Mouse (Mus musculus) gastrocnemius, adult 2 months (tissue): ENCODE measurements around the gene Zranb3. TPM values are rescaled to one million over a fixed set of nuclear protein-coding genes. Genes with fewer than 3 reads are reported as not detected.

Experiments used
- DNase-seq: peaks from one replicate; pipeline ENCODE4 v3.0.0; 2022
- H3K27ac ChIP-seq: fragments of 200-600 bp; 2 replicates; pipeline ENCODE4 v1.8.1; 2022; ENCODE audit warnings: mild to moderate bottlenecking
- H3K4me3 ChIP-seq: fragments of 200-600 bp; 2 replicates; pipeline ENCODE4 v1.8.1; 2022; ENCODE audit warnings: mild to moderate bottlenecking, moderate library complexity
- CTCF ChIP-seq: fragments of 200-600 bp; IDR thresholded peaks from 2 replicates; pipeline ENCODE4 v1.8.1; 2022; ENCODE audit warnings: antibody characterized with exemption, mild to moderate bottlenecking, moderate library complexity
- intact Hi-C: fragments of 180-260 bp; cut with DNase I; formaldehyde crosslinking; loops from one replicate; pipeline ENCODE4 v1.15.1; 2025
- total RNA-seq, 2 experiments: library from RNA; stranded (reverse); gene quantifications; 2 replicates each; pipeline ENCODE4 v1.2.3; 2021

Zranb3 gene
- total RNA-seq, 2 experiments from 2014 or later = 5.5 to 6.2 TPM

DNA sequence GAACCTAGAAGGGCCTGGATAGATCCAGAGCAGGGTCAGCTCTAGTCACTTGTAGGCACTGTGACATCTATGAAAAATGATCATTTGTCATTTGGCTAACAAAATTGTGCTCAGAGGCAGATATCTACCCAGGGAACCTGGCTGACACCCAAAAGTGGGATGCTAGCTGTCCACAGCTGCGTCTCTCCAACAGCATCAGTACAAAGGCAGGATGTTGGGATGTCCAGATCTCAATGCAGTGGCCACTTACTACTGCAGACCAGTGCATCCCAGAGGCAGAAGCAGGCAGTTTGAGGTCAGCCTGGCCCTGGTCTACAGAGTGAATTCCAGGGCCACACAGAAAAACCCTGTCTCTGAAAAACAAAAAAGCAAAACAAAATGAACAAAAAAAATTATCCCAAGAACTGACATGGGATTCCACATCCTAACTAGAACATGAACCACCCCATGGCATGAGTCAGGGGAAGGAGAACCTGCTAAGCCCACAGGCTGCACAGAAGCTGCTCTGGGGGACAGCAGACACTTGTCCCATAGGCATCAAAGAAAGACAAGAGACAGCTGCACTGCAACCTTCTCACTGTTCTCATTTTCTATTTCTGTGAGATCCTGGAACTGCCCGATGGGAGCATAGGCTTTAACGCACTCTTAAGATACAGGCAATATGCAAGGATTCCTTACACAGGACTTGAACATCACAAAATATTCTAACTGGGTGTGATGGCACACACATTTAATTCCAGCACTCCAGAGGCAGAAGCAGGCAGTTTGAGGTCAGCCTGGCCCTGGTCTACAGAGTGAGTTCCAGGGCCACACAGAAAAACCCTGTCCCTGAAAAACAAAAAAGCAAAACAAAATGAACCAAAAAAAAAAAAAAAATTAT is 156.9 kb downstream of the Zranb3 start:
- TF ChIP-seq CTCF = no peak
- Histone ChIP-seq H3K27ac (peak overlapping the region; percentile 36; the same call in 1 of the 2 replicates), H3K4me3 (no peak overlapping the region)
- DNase-seq = peak; percentile 37
- intact Hi-C loops = no loop called here

DNA sequence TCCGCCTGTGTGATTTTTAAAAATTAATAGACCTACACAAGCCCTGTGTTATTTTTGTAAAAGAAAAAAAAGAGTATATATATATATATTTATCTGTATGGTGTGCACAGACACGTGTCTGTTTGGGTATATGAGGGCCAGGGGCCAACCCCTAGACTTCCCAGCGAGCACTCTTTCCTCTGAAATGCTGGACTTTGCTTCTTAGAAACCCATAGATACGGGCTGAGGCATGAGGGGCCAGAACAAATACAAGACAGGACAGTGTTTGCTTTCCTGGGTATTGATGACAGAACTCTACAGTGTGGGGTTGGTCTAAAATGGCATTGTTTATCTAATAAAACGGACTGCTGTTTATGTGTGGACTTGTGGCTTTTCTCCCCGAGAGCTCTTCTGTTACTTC is 159.3 kb downstream of the Zranb3 start:
- Histone ChIP-seq H3K4me3 (no peak overlapping the region), H3K27ac (no peak overlapping the region)
- no peak for DNase-seq
- intact Hi-C loops = no loop called here
- no peak for TF ChIP-seq CTCF

DNA sequence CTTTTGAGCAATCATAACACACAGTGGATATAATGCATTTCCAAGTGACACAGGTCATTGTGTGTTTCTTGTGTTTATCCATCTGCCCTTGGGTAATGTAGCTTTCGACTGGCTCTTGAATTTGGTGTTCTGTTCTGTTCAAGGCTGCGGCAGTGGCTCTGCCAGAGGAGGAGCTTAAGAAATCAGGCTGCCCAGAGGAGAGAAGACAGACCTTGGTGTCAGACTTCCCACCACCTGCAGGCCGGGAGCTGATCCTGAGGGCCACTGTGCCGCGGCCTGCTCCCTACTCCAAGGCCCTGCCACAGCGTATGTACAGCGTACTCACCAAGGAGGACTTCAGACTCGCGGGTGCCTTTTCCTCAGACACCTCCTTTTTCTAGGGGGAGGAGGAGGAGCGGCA is 160.6 kb downstream of the Zranb3 start:
- H3K27ac ChIP-seq = no peak overlapping the region
- DNase-seq = no peak
- no peak overlapping the region for H3K4me3 ChIP-seq
- no peak for TF ChIP-seq CTCF
- intact Hi-C loops = no loop called here

DNA sequence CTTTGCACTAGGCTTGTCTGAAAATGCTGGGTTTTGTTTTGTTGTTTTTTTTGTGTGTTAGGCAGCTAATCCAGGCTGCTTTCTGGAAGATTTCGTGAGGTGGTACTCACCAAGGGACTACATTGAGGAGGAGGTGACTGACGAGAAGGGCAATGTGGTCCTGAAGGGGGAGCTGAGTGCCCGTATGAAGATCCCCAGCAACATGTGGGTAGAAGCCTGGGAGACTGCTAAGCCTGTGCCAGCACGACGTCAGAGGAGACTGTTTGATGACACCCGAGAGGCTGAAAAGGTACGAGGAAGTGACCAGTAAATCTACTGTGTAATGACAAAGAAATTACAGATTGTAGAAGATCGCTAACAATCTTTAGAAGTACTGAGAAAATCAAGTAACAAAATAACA is 165.6 kb downstream of the Zranb3 start:
- Histone ChIP-seq H3K4me3 (no peak overlapping the region), H3K27ac (peak overlapping the region; percentile 38; the same call in 1 of the 2 replicates)
- peak; percentile 80 for DNase-seq
- peak; percentile 58 for TF ChIP-seq CTCF
- intact Hi-C loops = loop anchor here (5.0 kb wide), 1 partner anchor 205 kb away; no protein-coding TSS in a partner anchor

DNA sequence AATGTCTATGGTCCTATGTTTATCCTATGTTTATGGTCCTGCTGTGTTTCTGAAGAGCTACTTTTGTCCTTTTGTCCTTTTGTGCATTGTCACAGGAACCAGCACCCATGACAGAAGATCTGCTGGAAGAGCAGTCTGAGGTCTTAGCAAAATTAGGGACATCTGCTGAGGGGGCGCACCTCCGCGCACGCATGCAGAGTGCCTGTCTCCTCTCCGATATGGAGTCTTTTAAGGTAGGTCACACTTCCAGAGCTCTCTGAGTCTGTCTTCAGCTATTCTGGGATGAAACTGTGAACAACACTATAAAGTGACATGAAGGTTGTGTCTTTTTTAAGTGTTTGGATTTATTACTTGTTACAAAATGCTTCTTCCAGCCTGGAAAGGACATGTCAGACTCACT is 168.5 kb downstream of the Zranb3 start:
- Histone ChIP-seq H3K27ac (no peak overlapping the region), H3K4me3 (no peak overlapping the region)
- no peak for TF ChIP-seq CTCF
- intact Hi-C loops = no loop called here
- DNase-seq = no peak

DNA sequence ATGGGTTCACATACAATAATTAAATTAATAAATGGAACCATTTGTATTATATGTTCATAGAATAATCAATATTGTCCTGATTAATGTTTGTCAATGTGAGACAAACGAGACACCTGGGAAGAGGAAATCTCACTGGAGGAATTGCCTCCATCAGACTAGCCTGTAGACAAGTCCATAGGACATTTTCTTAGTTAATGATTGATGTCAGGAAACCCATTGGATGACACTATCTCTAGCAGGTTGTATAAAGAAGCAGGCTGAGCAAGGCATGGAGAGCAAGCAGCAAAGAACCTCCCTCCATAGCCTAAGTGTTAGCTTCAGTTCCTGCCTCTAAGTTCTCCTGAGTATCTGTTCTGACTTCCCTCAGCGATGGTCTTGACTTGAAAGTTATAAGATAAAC is 169.4 kb downstream of the Zranb3 start:
- DNase-seq = no peak
- intact Hi-C loops = no loop called here
- no peak for TF ChIP-seq CTCF
- Histone ChIP-seq H3K27ac (no peak overlapping the region), H3K4me3 (no peak overlapping the region)

DNA sequence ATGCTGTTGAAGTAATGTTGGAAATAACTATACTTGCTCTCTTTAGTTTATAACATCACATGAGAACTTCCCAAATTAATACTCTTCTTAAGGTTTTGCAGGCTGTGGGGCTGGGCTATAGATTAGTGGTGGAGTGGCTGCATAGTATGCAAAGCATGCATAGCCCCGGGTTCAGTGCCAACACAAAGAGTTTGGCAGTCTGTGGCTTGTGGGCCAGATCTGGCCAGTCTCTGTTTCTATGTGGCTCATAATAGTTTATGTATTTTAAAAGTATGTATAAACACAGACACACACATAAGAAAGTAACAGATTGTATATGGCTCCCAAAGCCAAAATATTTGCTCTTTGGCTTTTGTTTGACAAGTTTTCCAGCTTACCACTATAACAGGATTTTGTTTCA is 187.0 kb downstream of the Zranb3 start:
- Histone ChIP-seq H3K27ac (no peak overlapping the region), H3K4me3 (no peak overlapping the region)
- no peak for DNase-seq
- no peak for TF ChIP-seq CTCF
- intact Hi-C loops = no loop called here

DNA sequence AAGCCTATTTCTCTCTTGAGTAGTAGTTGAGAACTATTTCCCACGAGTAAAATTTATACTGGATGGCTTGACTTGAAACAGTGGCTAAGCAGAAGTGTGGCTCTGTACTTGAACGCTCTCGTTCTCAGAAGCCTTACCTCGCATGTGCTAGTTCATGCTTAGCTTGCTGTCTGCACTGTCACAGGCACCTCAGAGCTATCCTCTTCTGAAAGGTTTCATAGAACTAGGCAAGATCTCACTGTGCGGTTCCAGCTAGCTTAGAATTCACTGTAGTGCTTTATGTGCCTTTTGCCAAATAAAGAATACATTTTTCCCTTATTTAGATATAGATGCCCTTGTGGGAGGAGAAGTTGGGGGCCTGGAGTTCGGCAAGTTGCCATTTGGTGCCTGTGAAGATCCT is 187.5 kb downstream of the Zranb3 start:
- DNase-seq = no peak
- no peak overlapping the region for H3K27ac ChIP-seq
- no peak for TF ChIP-seq CTCF
- intact Hi-C loops = no loop called here
- no peak overlapping the region for H3K4me3 ChIP-seq

DNA sequence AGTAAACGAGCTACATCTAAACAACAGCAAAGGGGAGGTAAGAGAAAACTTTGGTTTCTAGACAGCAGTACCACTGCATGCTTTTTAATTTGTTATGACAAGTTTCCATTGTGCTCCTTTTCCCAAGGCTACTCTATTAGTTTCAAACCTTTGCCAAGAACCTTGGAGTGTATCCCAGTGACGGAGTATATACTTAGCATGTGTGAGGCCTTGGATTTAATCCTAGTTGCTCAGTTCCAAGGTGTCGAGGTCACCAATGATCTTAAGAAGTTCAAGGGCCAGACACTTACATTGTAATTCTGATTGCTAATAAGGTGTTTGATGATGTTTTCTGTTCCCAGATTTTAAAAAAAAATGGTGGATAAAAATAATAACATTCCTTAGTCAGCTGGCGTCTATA is 189.7 kb downstream of the Zranb3 start:
- intact Hi-C loops = no loop called here
- H3K27ac ChIP-seq = no peak overlapping the region
- no peak for DNase-seq

DNA sequence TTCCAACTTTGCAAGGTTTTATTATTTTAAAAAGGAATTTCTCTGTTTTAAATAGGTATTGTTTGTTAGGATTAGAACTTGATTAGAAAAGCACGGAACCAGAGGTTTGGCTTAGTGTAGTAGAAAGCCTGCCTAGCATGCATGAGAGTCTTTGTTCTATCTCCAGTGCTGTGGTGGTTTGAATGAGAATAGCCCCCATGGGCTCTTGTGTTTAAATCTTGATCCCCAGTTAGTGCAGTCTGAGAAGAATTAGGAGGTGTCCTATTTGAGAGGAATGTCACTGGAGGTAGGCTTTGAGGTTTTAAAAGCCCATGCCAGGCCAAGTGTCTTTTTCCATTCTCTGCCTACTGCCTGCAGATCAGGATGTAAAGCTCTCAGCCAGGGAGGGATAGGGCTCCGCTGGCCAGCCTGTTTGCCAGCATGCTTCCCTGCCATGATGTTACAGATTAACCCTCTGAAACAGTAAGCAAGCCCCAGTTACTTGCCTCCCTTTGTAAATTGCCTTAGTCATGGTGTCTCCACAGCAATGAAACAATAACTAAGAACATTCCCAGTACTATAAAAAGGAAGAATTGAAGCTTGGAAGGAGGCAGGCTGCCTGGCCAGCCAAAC is 198.0 kb downstream of the Zranb3 start:
- intact Hi-C loops = no loop called here
- DNase-seq = no peak
- Histone ChIP-seq H3K4me3 (no peak overlapping the region), H3K27ac (no peak overlapping the region)
- no peak for TF ChIP-seq CTCF

More for the DNA sequence above, 189.7 kb downstream of the Zranb3 start:
- no peak overlapping the region for H3K4me3 ChIP-seq
- no peak for TF ChIP-seq CTCF

Other genes with a start within 250 kb of the Zranb3 start
- under 1 TPM in 1 of 2 experiments, not detected in 1; 0.08 TPM for gene Map3k19, start 248.0 kb downstream of the Zranb3 start, total RNA-seq
- 10 to 100 TPM; 25.0 to 26.6 TPM for gene Rab3gap1, start 234.3 kb downstream of the Zranb3 start, total RNA-seq
- gene R3hdm1, start 254 bp upstream of the Zranb3 start, total RNA-seq = 10 to 100 TPM; 63.8 to 85.9 TPM
- gene Ubxn4, start 140.9 kb upstream of the Zranb3 start, total RNA-seq = 10 to 100 TPM; 46.9 to 47.1 TPM
- not detected for gene Lct, start 225.3 kb upstream of the Zranb3 start, total RNA-seq